Mouse (Mus musculus) CD4-positive, CD25-positive, alpha-beta regulatory T cell, adult 9 weeks (primary cell): ENCODE measurements around the gene Cs. TPM values are rescaled to one million over a fixed set of nuclear protein-coding genes. Genes with fewer than 3 reads are reported as not detected.

Source experiments
- polyA plus RNA-seq: library from polyadenylated mRNA; unstranded; fragments of 100-300 nt; shearing (Covaris generic); gene quantifications from one replicate; pipeline ENCODE4 v1.2.1, GENCODE M21; 2017

Gene Cs
- 182 TPM for polyA plus RNA-seq

GRCm38 (mm10) chr10:128337306-128338181, at the start of gene Cs:
Gene Cs, plus strand, starts transcription at chr10:128337734.

GRCm38 (mm10) chr10:128298702-128299171, 38.8 kb upstream of the Cs start, which contains the start of gene Il23a:
Gene Il23a, minus strand, starts transcription at chr10:128298752.

DNA sequence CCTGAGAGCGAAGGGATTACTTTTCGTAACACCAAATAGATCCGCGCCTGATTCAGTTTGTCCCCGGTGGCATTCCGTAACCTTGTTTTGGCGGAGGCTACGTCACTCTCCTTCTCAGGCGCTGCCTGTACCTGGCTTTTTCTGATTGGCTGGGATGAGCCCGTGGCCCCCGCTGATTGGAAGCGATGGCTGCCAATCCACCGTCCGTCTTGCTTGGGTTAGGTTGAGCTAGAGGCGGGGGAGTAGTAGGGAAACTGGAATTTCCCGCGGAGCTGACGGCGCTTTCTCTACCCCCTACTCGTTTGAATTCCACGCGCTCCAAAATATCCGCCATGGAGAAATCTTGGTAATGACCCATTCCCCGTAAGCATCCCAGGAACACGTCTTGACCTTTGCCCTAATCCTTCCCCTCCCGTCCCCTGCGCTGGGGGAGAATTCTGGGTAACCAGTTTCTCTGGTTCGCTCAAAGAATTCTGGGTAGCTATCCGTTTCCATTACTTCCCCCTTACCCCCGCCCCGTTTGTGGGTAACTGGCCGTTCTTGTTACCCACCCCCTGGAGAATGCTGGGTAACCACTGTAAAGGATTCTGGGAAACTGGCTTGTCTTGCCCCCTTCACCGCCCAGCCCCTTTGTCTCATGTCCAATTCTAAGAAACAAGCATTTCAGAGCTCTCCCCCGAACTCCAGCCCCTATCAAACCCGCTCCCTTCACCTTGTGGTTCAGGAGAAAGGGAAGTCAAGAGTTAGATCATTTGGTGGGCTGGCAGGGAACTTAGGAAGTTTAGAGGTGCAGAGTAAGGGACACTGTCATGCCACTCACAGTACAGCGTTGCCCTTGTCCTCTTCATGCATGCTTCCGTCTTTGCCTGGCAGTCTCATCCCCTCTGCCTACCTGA, 34.2 kb upstream of the Cs start, which contains the start of gene Pan2:
Gene Pan2, plus strand, starts transcription at position 210 of the 896 bp plus-strand sequence.

GRCm38 (mm10) chr10:128322141-128323108, 15.1 kb upstream of the Cs start, which contains the start of gene Cnpy2:
Gene Cnpy2, plus strand, starts transcription at chr10:128322459.

DNA sequence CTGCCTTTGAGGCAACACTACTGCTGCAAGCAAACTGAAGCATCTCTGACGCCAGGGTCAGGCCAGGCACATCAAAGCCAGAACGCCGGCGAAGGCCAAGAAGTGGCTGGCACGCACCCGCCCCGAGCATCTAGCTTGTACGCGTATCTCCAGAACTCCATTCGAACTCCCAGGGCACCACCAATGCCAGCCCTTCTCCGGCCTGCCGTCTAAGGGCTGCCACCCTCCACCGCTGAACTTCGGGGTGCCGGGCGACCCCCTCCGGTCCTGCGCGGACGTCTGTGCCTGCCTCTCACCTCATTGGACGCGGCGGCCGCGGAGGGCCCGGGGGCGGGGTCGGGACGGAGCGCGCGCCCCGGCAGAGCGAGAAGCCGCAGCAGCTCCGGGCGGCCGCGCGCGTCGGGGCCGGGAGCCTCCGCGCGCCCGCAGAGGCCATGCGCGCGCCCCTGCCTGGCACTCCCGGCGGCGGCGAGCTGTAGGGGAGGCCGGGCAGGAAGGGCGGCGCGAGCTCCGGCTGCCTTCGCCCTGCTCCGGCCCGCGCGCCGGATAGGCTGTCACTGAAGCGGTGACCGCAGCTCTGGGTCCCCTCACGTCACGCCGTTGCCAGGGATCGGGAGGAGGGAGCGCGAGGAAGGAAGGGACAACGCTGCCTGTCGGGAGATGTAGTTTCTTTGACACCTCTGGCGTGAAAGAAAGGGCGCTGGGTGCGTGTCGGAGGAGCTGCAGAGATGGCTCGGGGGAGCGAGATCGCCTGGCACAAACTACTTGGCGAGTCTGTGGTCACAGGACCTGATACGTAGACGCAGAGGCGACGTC, 31.1 kb downstream of the Cs start, which contains the start of gene Coq10a:
Gene Coq10a, minus strand, starts transcription at position 596 of the 816 bp plus-strand sequence.

GRCm38 (mm10) chr10:128376455-128377211, 39.1 kb downstream of the Cs start, which contains the start of gene Ankrd52:
Gene Ankrd52, plus strand, starts transcription at chr10:128377115.

DNA sequence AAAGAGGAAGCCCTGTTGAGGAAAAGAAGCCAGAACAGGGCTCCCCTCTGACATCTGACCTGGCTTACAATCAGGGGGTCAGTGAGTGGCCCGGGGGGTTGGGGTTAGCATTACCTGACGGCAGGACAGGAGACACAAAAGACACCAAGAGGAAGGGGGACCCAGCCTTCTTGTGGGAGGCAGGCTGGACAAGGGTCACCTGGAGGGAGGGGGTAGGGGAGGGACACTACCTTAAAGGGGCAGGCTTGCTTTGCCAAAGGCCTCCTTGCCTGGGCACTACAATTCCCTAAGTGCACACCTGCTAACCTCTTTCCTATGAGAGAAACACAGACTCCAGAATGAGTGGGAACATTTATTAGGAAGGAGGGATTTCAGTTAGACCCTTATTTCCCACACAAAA, 63.5 kb downstream of the Cs start, which contains the start of gene Slc39a5:
Gene Slc39a5, minus strand, starts transcription at position 174 of the 400 bp plus-strand sequence.

DNA sequence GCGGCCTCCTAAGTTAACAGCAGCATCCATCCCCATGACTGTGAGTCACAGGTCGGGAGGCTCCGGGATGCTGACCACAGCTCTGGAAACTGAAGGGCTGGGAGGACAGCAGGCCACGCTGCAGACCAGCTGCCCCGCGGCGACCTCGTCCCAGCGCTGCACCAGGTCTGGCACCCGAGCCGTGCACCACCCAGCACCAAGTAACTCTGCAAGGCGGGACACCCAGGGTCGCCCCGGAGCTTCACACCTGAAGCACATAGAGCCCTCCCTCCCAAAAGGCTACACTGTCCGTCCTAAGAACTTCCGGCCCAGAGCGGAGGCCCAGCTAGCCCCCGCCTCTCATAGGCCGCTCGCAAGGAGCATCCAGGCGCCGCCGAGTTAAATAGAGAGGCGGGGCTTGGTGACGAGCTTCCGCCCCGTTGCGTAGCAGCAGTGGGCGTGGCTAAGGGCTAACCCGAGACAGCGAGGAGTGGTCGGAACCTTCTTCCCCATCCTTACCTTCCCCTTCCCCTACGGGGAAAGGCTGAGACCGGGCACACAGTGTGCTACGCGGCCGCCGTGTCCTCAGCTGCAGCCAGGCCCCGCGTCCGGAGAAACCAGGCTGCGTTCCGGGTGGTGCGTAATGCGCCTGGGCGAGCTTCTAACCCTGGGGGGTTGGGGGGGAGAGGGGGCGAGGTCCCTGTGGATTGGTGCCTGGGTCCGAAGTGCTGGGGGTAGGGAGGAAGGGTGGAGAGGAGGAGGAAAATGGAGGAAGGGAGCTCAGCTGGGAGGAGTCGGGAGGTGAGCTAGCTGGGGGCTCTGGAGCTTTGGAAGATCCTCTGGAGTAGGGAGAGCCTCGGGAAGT, 73.9 kb downstream of the Cs start, which contains the start of the genes Nabp2 and Rnf41:
Gene Nabp2, minus strand, starts transcription at position 282 of the 844 bp plus-strand sequence.
Gene Rnf41, plus strand, starts transcription at position 447 of the 844 bp plus-strand sequence.

Other genes with a start within 250 kb of the Cs start
- 85.4 TPM for gene Baz2a, start 246.2 kb upstream of the Cs start, polyA plus RNA-seq
- gene Rbms2, start 157.4 kb upstream of the Cs start, polyA plus RNA-seq = 35.9 TPM
- gene Gls2, start 143.3 kb upstream of the Cs start, polyA plus RNA-seq = 0.33 TPM
- gene Spryd4, start 125.9 kb upstream of the Cs start, polyA plus RNA-seq = 19.0 TPM
- not detected for gene Mip, start 111.9 kb upstream of the Cs start, polyA plus RNA-seq
- gene Timeless, start 105.7 kb upstream of the Cs start, polyA plus RNA-seq = 30.7 TPM
- gene Apon, start 83.6 kb upstream of the Cs start, polyA plus RNA-seq = not detected
- gene Apof, start 69.1 kb upstream of the Cs start, polyA plus RNA-seq = not detected
- gene Stat2, start 67.2 kb upstream of the Cs start, polyA plus RNA-seq = 95.2 TPM
- not detected for gene Il23a, start 39.0 kb upstream of the Cs start, polyA plus RNA-seq
- gene Pan2, start 34.4 kb upstream of the Cs start, polyA plus RNA-seq = 51.5 TPM
- gene Cnpy2, start 15.3 kb upstream of the Cs start, polyA plus RNA-seq = 154 TPM
- 14.7 TPM for gene Coq10a, start 31.3 kb downstream of the Cs start, polyA plus RNA-seq
- gene Ankrd52, start 39.4 kb downstream of the Cs start, polyA plus RNA-seq = 1.5 TPM
- gene Slc39a5, start 63.5 kb downstream of the Cs start, polyA plus RNA-seq = not detected
- gene Nabp2, start 73.8 kb downstream of the Cs start, polyA plus RNA-seq = 131 TPM
- 50.5 TPM for gene Rnf41, start 73.9 kb downstream of the Cs start, polyA plus RNA-seq
- gene Smarcc2, start 121.5 kb downstream of the Cs start, polyA plus RNA-seq = 134 TPM
- gene Myl6, start 156.4 kb downstream of the Cs start, polyA plus RNA-seq = 1,630 TPM
- 4.7 TPM for gene Myl6b, start 161.0 kb downstream of the Cs start, polyA plus RNA-seq
- 115 TPM for gene Esyt1, start 188.1 kb downstream of the Cs start, polyA plus RNA-seq
- 34.2 TPM for gene Zc3h10, start 210.0 kb downstream of the Cs start, polyA plus RNA-seq
- gene Rpl41, start 211.6 kb downstream of the Cs start, polyA plus RNA-seq = 3,447 TPM
- 43.8 TPM for gene Pa2g4, start 228.3 kb downstream of the Cs start, polyA plus RNA-seq